In genomic region chr13:112385040-112385439, GRCm38 (mm10) we compare ENCODE assay signal across 14 mouse cellular contexts.
"Had no signal": no experiment of that assay in that cellular context is flagged by ENCODE, and none has a peak within 500 bp of the region (broad histone marks: within the 10 kb centered on the region; RNA-seq: fewer than 3 reads in every experiment).

No protein-coding gene starts in this region.

- ATAC-seq: intestine, postnatal 0 days; lung, postnatal 0 days had no signal

- DNase-seq: kidney, adult 8-10 months; kidney, postnatal 25 days; layer of hippocampus, adult 9-11 months; layer of hippocampus, postnatal 36 days; lung, adult 2 months; lung, postnatal 36 days; midbrain, embryonic 14.5 days; thymus, postnatal 4 days had no signal

- H3K27ac ChIP-seq: limb, embryonic 12.5 days; liver, embryonic 15.5 days; neural tube, embryonic 12.5 days had no signal

- H3K36me3 ChIP-seq: limb, embryonic 12.5 days; liver, embryonic 15.5 days; neural tube, embryonic 12.5 days had no signal

- H3K9me3 ChIP-seq: limb, embryonic 12.5 days; liver, embryonic 15.5 days; neural tube, embryonic 12.5 days had no signal

- H3K27me3 ChIP-seq: limb, embryonic 12.5 days; liver, embryonic 15.5 days; neural tube, embryonic 12.5 days had no signal

- H3K9ac ChIP-seq: limb, embryonic 12.5 days; liver, embryonic 15.5 days; neural tube, embryonic 12.5 days had no signal

- H3K4me3 ChIP-seq: limb, embryonic 12.5 days; liver, embryonic 15.5 days; myocyte; neural tube, embryonic 12.5 days had no signal

- H3K4me2 ChIP-seq: limb, embryonic 12.5 days; liver, embryonic 15.5 days; neural tube, embryonic 12.5 days had no signal

- H3K4me1 ChIP-seq: liver, embryonic 15.5 days; neural tube, embryonic 12.5 days had no signal
